Mouse (Mus musculus): ENCODE measurements around the gene Rxfp1. TPM values are rescaled to one million over a fixed set of nuclear protein-coding genes. Genes with fewer than 3 reads are reported as not detected.

The Rxfp1 gene
- polyA plus RNA-seq, 1 experiment from 2014 or later: not detected

- H3K4me1 ChIP-seq (ENCODE audit: control insufficient read depth, insufficient read depth, low read length): no peaks in the 10 kb centered on the region; the same call in 1 of the 2 replicates
- WGBS: 67% methylated on average over 14 of the region's 14 CpGs
- no peaks in the 10 kb centered on the region for H3K36me3 ChIP-seq (ENCODE audit: control insufficient read depth, insufficient read depth, low read length)
- no peak overlapping the region for H3K27ac ChIP-seq (ENCODE audit: low read depth, low read length)
- no peaks in the 10 kb centered on the region for H3K27me3 ChIP-seq (ENCODE audit: control insufficient read depth, insufficient read depth, low read length)
- H3K9ac ChIP-seq (ENCODE audit: low read length): no peak overlapping the region
- ATAC-seq (ENCODE audit: low FRiP score) (no peak), DNase-seq (ENCODE audit: low spot score, missing footprints) (no peak)
- H3K4me3 ChIP-seq (ENCODE audit: low read depth, low read length): no peak overlapping the region
- peaks cover 2% of the 10 kb centered on the region; the same call in 1 of the 2 replicates for H3K9me3 ChIP-seq (ENCODE audit: control insufficient read depth, low read length)
- H3K4me2 ChIP-seq: no peak overlapping the region
These were observed 55.1 kb downstream of the Rxfp1 start for GRCm38 (mm10) chr3:79682351-79683132.

- H3K27me3 ChIP-seq (ENCODE audit: control insufficient read depth, insufficient read depth, low read length): no peaks in the 10 kb centered on the region
- 94% methylated on average over 3 of the region's 3 CpGs for whole genome bisulfite sequencing
- no peak for ATAC-seq (ENCODE audit: low FRiP score)
- no peaks in the 10 kb centered on the region for H3K36me3 ChIP-seq (ENCODE audit: control insufficient read depth, insufficient read depth, low read length)
- no peaks in the 10 kb centered on the region for H3K9me3 ChIP-seq (ENCODE audit: control insufficient read depth, low read length)
- H3K9ac ChIP-seq (ENCODE audit: low read length): no peak overlapping the region
- H3K4me1 ChIP-seq (ENCODE audit: control insufficient read depth, insufficient read depth, low read length): no peaks in the 10 kb centered on the region
- H3K4me3 ChIP-seq (ENCODE audit: low read depth, low read length): no peak overlapping the region
- DNase-seq (ENCODE audit: low spot score, missing footprints): no peak
- no peak overlapping the region for H3K4me2 ChIP-seq
- no peak overlapping the region for H3K27ac ChIP-seq (ENCODE audit: low read depth, low read length)
These were observed 61.3 kb downstream of the Rxfp1 start for GRCm38 (mm10) chr3:79676411-79676810.

DNA sequence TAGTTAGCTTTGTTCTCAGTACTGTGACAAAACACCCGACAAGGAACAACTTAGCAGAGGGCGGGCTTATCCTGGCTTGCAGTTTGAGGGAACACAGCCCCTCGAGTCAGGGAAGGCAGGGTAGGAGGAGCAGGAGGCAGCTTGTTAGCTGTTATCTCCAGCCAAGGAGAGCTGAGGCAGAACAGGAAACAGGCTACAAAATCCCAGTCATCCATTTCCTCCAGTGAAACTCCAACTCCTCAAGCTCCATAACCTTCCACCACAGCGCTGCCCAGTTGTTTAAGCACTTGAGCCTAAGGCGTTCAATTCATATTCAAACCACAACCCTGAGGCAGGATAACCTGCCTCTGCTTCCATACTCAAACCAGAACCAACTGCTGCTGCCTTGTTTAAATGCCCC lies 63.0 kb downstream of the Rxfp1 start:
- Histone ChIP-seq H3K27me3 (ENCODE audit: control insufficient read depth, insufficient read depth, low read length) (no peaks in the 10 kb centered on the region), H3K4me1 (ENCODE audit: control insufficient read depth, insufficient read depth, low read length) (no peaks in the 10 kb centered on the region), H3K4me3 (ENCODE audit: low read depth, low read length) (no peak overlapping the region), H3K36me3 (ENCODE audit: control insufficient read depth, insufficient read depth, low read length) (no peaks in the 10 kb centered on the region), H3K4me2 (no peak overlapping the region), H3K27ac (ENCODE audit: low read depth, low read length) (no peak overlapping the region), H3K9me3 (ENCODE audit: control insufficient read depth, low read length) (no peaks in the 10 kb centered on the region), H3K9ac (ENCODE audit: low read length) (no peak overlapping the region)
- DNase-seq (ENCODE audit: low spot score, missing footprints) (no peak), ATAC-seq (ENCODE audit: low FRiP score) (no peak)
- WGBS: 87% methylated on average over 5 of the region's 5 CpGs

GRCm38 (mm10) chr3:79673082-79673481 lies 64.6 kb downstream of the Rxfp1 start:
- Histone ChIP-seq H3K27ac (ENCODE audit: low read depth, low read length) (no peak overlapping the region), H3K36me3 (ENCODE audit: control insufficient read depth, insufficient read depth, low read length) (no peaks in the 10 kb centered on the region), H3K9ac (ENCODE audit: low read length) (no peak overlapping the region), H3K4me3 (ENCODE audit: low read depth, low read length) (no peak overlapping the region), H3K9me3 (ENCODE audit: control insufficient read depth, low read length) (no peaks in the 10 kb centered on the region), H3K4me1 (ENCODE audit: control insufficient read depth, insufficient read depth, low read length) (no peaks in the 10 kb centered on the region), H3K27me3 (ENCODE audit: control insufficient read depth, insufficient read depth, low read length) (no peaks in the 10 kb centered on the region), H3K4me2 (no peak overlapping the region)
- DNase-seq (ENCODE audit: low spot score, missing footprints) (peak; percentile 96), ATAC-seq (ENCODE audit: low FRiP score) (no peak)
- WGBS: 20% methylated on average over 4 of the region's 4 CpGs

DNA sequence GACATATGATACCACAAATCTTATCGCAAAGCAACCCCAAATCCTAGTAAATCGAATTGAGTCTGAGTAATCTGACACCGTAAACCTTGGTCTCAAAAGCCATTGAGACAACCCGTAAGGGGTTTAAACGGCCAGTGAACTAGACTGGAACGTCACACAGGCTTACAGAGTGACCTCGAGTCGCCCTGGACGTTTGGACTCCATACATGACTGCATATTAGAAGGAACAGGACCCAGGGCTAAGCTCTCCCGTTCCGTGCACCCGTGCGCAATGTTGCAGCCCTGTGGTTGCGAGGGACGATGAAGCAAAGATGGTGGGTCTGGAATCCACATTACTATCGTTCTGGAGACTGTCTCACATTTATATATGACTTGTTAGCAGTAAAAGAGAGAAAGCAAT lies 65.5 kb downstream of the Rxfp1 start:
- no peak overlapping the region for H3K27ac ChIP-seq (ENCODE audit: low read depth, low read length)
- ATAC-seq (ENCODE audit: low FRiP score): no peak
- H3K4me1 ChIP-seq (ENCODE audit: control insufficient read depth, insufficient read depth, low read length): no peaks in the 10 kb centered on the region
- no peak overlapping the region for H3K4me3 ChIP-seq (ENCODE audit: low read depth, low read length)
- no peak overlapping the region for H3K9ac ChIP-seq (ENCODE audit: low read length)
- no peaks in the 10 kb centered on the region for H3K36me3 ChIP-seq (ENCODE audit: control insufficient read depth, insufficient read depth, low read length)
- H3K9me3 ChIP-seq (ENCODE audit: control insufficient read depth, low read length): no peaks in the 10 kb centered on the region
- no peak for DNase-seq (ENCODE audit: low spot score, missing footprints)
- no peaks in the 10 kb centered on the region for H3K27me3 ChIP-seq (ENCODE audit: control insufficient read depth, insufficient read depth, low read length)
- no peak overlapping the region for H3K4me2 ChIP-seq
- WGBS: 79% methylated on average over 16 of the region's 16 CpGs

DNA sequence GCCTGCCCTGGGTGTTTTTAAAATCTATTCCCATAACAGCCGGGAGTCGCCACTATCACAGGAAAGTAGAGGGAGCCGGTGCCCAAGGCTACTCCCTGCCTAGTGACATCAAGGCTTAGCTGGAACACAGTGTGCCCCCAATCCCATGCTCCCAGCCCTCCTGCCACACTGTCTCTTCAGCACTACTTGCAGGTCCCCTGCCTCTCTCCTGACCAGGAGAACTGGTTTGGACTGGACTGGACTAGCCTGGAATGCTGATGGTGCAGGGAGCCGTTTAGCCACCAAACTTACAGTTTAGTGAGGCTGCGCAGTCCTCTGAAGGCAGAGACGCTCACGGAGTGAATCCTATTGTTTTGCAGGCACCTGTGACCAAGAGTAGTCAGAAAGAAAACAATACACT lies 67.1 kb downstream of the Rxfp1 start:
- no peaks in the 10 kb centered on the region for H3K4me1 ChIP-seq (ENCODE audit: control insufficient read depth, insufficient read depth, low read length)
- H3K27ac ChIP-seq (ENCODE audit: low read depth, low read length): no peak overlapping the region
- no peak overlapping the region for H3K4me3 ChIP-seq (ENCODE audit: low read depth, low read length)
- no peak for ATAC-seq (ENCODE audit: low FRiP score)
- WGBS: 82% methylated on average over 7 of the region's 7 CpGs
- no peak overlapping the region for H3K4me2 ChIP-seq
- H3K9ac ChIP-seq (ENCODE audit: low read length): no peak overlapping the region
- H3K9me3 ChIP-seq (ENCODE audit: control insufficient read depth, low read length): no peaks in the 10 kb centered on the region
- no peaks in the 10 kb centered on the region for H3K27me3 ChIP-seq (ENCODE audit: control insufficient read depth, insufficient read depth, low read length)
- DNase-seq (ENCODE audit: low spot score, missing footprints): no peak
- no peaks in the 10 kb centered on the region for H3K36me3 ChIP-seq (ENCODE audit: control insufficient read depth, insufficient read depth, low read length)

DNA sequence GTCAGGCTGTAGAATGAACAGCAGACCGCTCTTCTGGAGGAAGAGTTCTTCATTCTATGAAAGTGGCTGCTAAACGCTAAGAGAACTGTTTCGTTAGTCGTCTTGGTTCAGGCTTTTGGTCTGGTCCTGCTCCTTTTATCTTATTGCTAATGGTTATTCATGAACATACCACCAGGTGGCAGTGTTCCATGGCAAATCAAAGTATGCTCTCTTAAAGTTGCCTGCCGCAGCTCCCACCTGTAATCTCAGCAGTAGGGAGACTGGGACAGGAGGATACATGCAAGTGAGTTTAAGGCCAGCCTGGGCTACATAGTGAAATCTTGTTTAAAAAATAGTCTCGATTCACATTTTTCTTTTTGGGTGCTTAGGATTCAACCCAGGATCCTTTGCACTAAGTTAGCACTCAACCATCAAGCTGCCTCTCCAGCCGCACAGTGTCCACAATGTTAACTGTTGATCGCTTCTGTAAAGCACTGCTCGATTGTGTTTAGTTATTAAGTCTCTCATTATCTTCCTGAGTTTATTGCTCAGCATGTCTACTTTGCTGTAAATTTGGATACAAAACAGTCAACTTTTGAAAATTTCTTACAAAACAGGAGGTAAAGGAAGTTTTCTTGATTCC lies 72.8 kb downstream of the Rxfp1 start:
- Histone ChIP-seq H3K36me3 (ENCODE audit: control insufficient read depth, insufficient read depth, low read length) (no peaks in the 10 kb centered on the region), H3K9ac (ENCODE audit: low read length) (no peak overlapping the region), H3K9me3 (ENCODE audit: control insufficient read depth, low read length) (no peaks in the 10 kb centered on the region), H3K4me1 (ENCODE audit: control insufficient read depth, insufficient read depth, low read length) (no peaks in the 10 kb centered on the region), H3K4me2 (no peak overlapping the region), H3K27me3 (ENCODE audit: control insufficient read depth, insufficient read depth, low read length) (no peaks in the 10 kb centered on the region), H3K27ac (ENCODE audit: low read depth, low read length) (no peak overlapping the region), H3K4me3 (ENCODE audit: low read depth, low read length) (no peak overlapping the region)
- DNase-seq (ENCODE audit: low spot score, missing footprints) (peak; percentile 93), ATAC-seq (ENCODE audit: low FRiP score) (peak; percentile 65; the same call in 1 of the 2 replicates)
- 42% methylated on average over 9 of the region's 9 CpGs for WGBS

DNA sequence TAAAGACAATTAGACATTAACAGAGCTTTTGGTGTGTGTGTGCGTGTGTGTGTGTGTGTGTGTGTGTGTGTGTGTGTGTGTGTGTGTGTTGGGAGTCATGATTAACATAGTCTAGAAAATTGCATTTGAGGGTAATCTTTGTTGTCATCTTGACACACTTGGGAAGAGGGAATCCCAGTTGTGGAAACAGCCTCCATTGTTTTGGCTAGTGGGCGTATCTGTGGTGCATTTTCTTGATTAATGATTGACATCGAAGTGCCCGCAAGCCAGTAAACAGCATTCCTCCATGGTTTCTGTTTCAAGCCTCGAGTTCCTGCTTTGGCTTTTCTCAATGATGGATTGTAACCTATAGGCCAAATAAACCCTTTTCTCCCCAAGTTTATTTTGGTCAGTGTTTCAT lies 81.0 kb downstream of the Rxfp1 start:
- Histone ChIP-seq H3K9ac (ENCODE audit: low read length) (no peak overlapping the region), H3K9me3 (ENCODE audit: control insufficient read depth, low read length) (no peaks in the 10 kb centered on the region), H3K27me3 (ENCODE audit: control insufficient read depth, insufficient read depth, low read length) (no peaks in the 10 kb centered on the region), H3K27ac (ENCODE audit: low read depth, low read length) (no peak overlapping the region), H3K4me3 (ENCODE audit: low read depth, low read length) (no peak overlapping the region), H3K36me3 (ENCODE audit: control insufficient read depth, insufficient read depth, low read length) (no peaks in the 10 kb centered on the region), H3K4me2 (no peak overlapping the region), H3K4me1 (ENCODE audit: control insufficient read depth, insufficient read depth, low read length) (no peaks in the 10 kb centered on the region)
- DNase-seq (ENCODE audit: low spot score, missing footprints): no peak
- no peak for ATAC-seq (ENCODE audit: low FRiP score)
- 77% methylated on average over 5 of the region's 5 CpGs for WGBS

- no peaks in the 10 kb centered on the region for H3K9me3 ChIP-seq (ENCODE audit: control insufficient read depth, low read length)
These were observed 85.6 kb downstream of the Rxfp1 start for GRCm38 (mm10) chr3:79652129-79652528.

More at GRCm38 (mm10) chr3:79652129-79652528, 85.6 kb downstream of the Rxfp1 start:
- Histone ChIP-seq H3K27me3 (ENCODE audit: control insufficient read depth, insufficient read depth, low read length) (no peaks in the 10 kb centered on the region), H3K9ac (ENCODE audit: low read length) (no peak overlapping the region), H3K4me1 (ENCODE audit: control insufficient read depth, insufficient read depth, low read length) (no peaks in the 10 kb centered on the region), H3K4me3 (ENCODE audit: low read depth, low read length) (no peak overlapping the region), H3K4me2 (no peak overlapping the region), H3K27ac (ENCODE audit: low read depth, low read length) (no peak overlapping the region), H3K36me3 (ENCODE audit: control insufficient read depth, insufficient read depth, low read length) (no peaks in the 10 kb centered on the region)
- WGBS: 93% methylated on average over 6 of the region's 6 CpGs
- DNase-seq (ENCODE audit: low spot score, missing footprints) (no peak), ATAC-seq (ENCODE audit: low FRiP score) (no peak)
